Mouse (Mus musculus) forebrain, embryonic 16.5 days (tissue): Measurements from ENCODE around the gene Gsto2. TPM values are rescaled to one million over a fixed set of nuclear protein-coding genes. Genes with fewer than 3 reads are reported as not detected.

Source experiments
- ATAC-seq: fragments of 200-750 bp; cut with Nextera tagmentation; 2 replicates; pipeline ENCODE4 v1.8.0; 2017; ENCODE audit warnings: mild to moderate bottlenecking, moderate library complexity
- H3K27ac ChIP-seq: fragments of 300-500 bp; sonication (generic); 2 replicates; pipeline ENCODE4 v1.5.1; 2014; ENCODE audit warnings: low read length, control low read depth
- H3K27me3 ChIP-seq: fragments of 300-500 bp; sonication (generic); replicated peaks from 2 replicates; pipeline ENCODE4 v1.6.1; 2014; ENCODE audit warnings: low read length; ENCODE audit not compliant: control insufficient read depth, insufficient read depth
- H3K36me3 ChIP-seq: fragments of 300-500 bp; sonication (generic); 2 replicates; pipeline ENCODE4 v1.6.1; 2014; ENCODE audit not compliant: control insufficient read depth, insufficient read depth
- H3K4me1 ChIP-seq: fragments of 300-500 bp; sonication (generic); replicated peaks from 2 replicates; pipeline ENCODE4 v1.6.1; 2014; ENCODE audit warnings: low read length; ENCODE audit not compliant: control insufficient read depth, insufficient read depth
- H3K4me2 ChIP-seq: fragments of 300-500 bp; sonication (generic); 2 replicates; pipeline ENCODE4 v1.6.1; 2014; ENCODE audit warnings: mild to moderate bottlenecking, low read length, control low read depth
- H3K4me3 ChIP-seq: fragments of 300-500 bp; sonication (generic); replicated peaks from 2 replicates; pipeline ENCODE4 v1.5.1; 2014; ENCODE audit warnings: mild to moderate bottlenecking, low read length, control low read depth
- H3K9ac ChIP-seq: fragments of 300-500 bp; sonication (generic); replicated peaks from 2 replicates; pipeline ENCODE4 v1.6.1; 2014; ENCODE audit warnings: low read depth, low read length, control low read depth
- H3K9me3 ChIP-seq: fragments of 300-500 bp; sonication (generic); 2 replicates; pipeline ENCODE4 v1.6.1; 2016; ENCODE audit warnings: low read length; ENCODE audit not compliant: control insufficient read depth
- WGBS: fragments of 180-500 bp; shearing (Covaris S2); extraction: QIAGEN DNeasy Blood & Tissue Kit; methylation state at CpG from one replicate; pipeline ENCODE4 v1.1.7; 2014; 5-methylcytosine and 5-hydroxymethylcytosine counted together
- polyA plus RNA-seq: library from polyadenylated mRNA; unstranded; fragments of >200 nt; fragmentation: Nextera tagmentation; extraction: Ambion mirVana; gene quantifications from 2 replicates; pipeline ENCODE4 v1.2.1, GENCODE M21; 2015

The Gsto2 gene
- polyA plus RNA-seq, 1 experiment from 2014 or later = 1.2 TPM

DNA sequence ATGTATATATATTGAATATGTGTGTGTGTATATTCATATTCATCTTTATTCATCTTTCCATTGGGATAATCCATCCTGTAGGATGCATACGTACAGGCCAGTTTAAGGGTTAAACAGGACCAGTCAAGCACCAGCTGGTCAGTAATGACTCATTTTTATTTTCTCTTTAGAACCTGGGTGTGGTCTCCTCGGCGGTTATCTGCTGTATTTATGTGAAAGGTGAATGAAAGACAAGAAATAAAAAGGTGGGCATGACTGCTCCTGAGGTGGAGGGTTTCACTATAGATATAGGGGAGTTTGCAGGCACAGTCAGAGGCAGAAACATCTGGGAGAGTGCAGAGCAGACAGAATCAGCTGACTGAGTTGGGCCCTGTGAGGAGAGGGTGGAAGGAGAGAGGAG is 4.2 kb downstream of the Gsto2 start:
- ATAC-seq = no peak
- no peak overlapping the region for H3K4me2 ChIP-seq
- no peak overlapping the region for H3K27ac ChIP-seq
- no peak overlapping the region for H3K4me3 ChIP-seq
- no peaks in the 10 kb centered on the region for H3K27me3 ChIP-seq
- H3K36me3 ChIP-seq = no peaks in the 10 kb centered on the region
- 77% methylated on average over 3 of the region's 3 CpGs for WGBS
- H3K9ac ChIP-seq = no peak overlapping the region
- no peaks in the 10 kb centered on the region for H3K9me3 ChIP-seq
- H3K4me1 ChIP-seq = peaks cover 4% of the 10 kb centered on the region

DNA sequence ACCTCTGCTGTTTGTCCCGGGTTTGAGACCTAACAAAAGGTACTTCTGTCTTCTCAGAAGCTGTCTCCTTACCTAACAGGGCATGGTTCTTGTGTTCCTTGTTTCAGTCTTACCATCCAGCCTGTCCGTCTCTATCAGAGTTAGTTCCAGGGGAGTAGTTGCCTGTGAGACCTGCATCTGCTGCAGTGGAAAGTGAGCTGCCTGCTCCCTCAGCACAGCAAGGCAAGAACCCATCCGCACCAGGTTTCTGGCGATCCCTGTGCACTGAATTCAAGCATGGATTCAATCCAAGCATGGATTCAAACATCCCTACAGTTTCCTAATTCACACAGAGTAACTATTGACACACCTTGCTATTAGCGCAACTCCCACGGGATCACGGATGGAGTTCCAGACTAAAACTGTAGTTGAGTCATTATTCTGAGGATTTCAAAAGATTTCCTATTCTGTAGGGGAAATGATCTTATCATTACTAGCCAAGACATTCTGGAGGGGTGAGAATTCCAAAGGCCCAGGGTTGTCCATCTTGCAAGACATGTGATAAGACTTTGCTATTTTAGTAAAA is 4.8 kb downstream of the Gsto2 start:
- 78% methylated on average over 7 of the region's 7 CpGs for WGBS
- no peak overlapping the region for H3K27ac ChIP-seq
- no peaks in the 10 kb centered on the region for H3K4me1 ChIP-seq
- no peak overlapping the region for H3K4me3 ChIP-seq
- no peaks in the 10 kb centered on the region for H3K27me3 ChIP-seq
- no peak for ATAC-seq
- no peaks in the 10 kb centered on the region for H3K36me3 ChIP-seq
- H3K9me3 ChIP-seq = no peaks in the 10 kb centered on the region
- H3K4me2 ChIP-seq = no peak overlapping the region
- no peak overlapping the region for H3K9ac ChIP-seq

DNA sequence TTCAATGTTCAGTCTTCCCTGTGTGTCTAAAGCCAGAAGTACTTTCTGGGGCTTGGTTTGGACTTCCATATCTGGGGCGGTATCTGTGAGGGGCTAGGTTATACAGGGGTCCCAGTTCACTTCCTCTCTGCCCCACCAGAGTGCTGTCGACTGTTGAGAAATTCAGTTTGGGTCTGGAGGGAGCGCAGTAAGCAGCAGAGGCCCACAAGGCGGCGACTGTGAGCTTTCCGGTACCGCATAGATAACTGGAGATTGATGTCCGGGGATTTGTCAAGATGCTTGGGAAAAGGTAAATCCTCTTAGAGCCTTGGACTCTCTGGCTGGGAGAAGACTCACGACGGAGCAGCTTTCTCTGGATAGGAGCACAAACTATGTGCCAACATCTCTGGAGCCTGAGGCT is 6.2 kb downstream of the Gsto2 start:
- H3K9me3 ChIP-seq = no peaks in the 10 kb centered on the region
- no peaks in the 10 kb centered on the region for H3K27me3 ChIP-seq
- H3K9ac ChIP-seq = no peak overlapping the region
- H3K4me1 ChIP-seq = no peaks in the 10 kb centered on the region
- no peak overlapping the region for H3K4me2 ChIP-seq
- H3K27ac ChIP-seq = no peak overlapping the region
- WGBS = 17% methylated on average over 10 of the region's 10 CpGs
- ATAC-seq = no peak
- no peaks in the 10 kb centered on the region for H3K36me3 ChIP-seq
- no peak overlapping the region for H3K4me3 ChIP-seq

DNA sequence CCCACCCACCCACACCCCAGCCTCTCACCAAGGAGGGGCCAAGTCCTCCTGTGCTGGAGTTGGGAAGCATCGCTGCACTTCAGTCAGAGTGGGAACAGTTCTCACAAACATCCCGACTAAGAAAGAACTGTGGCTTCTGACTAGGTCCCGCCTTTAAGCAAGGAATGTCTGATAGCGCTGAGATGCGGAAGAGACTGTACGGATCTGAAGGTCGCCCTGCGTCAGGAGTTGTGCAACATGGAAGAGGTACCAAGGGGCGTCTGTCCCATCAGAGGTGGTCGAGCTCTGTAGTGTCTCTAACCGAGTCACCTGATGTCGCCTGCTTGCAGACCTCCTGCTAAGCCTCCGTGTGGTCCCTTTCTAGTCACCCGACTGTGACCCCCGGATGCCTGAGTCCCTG is 10.9 kb downstream of the Gsto2 start:
- Histone ChIP-seq H3K9me3 (no peaks in the 10 kb centered on the region), H3K27ac (no peak overlapping the region), H3K27me3 (no peaks in the 10 kb centered on the region), H3K4me2 (no peak overlapping the region), H3K4me1 (no peaks in the 10 kb centered on the region), H3K36me3 (no peaks in the 10 kb centered on the region), H3K4me3 (no peak overlapping the region), H3K9ac (no peak overlapping the region)
- ATAC-seq = no peak
- 83% methylated on average over 15 of the region's 15 CpGs for WGBS

DNA sequence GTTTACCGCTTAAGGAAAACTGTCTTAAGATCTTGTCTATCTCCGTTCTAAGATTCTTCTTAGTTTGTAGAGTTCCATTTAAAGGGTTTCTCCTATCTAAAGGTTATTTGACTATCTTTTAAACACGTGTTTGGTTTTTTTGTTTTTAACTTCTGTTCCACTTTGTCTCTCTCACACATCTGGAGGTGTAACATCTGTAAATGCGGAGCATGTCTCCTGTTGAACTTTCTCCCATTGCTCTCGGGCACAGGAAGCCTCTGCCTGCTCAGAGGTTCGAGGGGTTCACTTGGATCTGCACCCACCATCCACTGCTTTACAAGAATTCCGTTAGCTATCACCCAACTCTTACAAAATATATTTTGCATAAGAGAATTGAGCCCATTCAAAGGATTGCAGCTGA is 16.2 kb downstream of the Gsto2 start:
- 84% methylated on average over 7 of the region's 7 CpGs for WGBS
- Histone ChIP-seq H3K27me3 (no peaks in the 10 kb centered on the region), H3K4me1 (0 out of 2 replicates have a peak, but pooled peaks cover 5% of the 10 kb centered on the region), H3K4me3 (no peak overlapping the region), H3K9me3 (no peaks in the 10 kb centered on the region), H3K36me3 (no peaks in the 10 kb centered on the region), H3K4me2 (no peak overlapping the region), H3K9ac (no peak overlapping the region), H3K27ac (no peak overlapping the region)
- ATAC-seq = no peak

DNA sequence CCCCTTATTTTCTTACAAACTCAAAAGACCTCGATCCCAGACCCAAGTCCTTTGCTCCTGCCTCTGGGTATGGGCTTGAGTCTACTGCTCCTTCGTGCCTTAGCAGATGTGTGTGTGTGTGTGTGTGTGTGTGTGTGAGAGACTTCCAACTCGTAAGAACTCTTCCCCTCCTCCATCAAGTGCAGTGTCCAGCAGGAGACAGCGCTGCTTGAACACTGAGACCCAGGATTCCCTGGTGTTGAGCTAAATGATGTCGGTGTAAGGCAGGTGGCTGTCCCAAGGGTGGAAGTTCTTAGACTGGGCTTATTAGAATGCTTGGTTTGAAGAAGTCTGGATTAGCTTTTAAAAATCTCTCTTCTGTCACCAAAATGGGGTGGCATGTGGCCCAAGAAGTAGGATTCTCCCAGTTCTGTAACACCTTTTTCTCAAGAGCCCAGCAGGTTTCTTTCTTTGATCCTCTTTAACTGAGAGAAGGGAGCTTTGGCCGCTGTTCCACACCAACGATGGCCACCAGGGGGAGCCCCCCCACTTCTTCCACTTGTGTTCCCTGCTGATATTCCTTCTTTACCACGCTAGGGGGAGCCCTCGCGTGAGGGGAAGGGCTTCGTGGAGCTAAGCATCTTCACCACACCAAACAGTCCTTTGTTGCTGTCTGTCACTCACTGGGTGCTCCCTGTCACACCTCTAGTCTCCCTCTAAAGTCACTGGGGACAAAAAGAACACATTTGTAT is 17.0 kb downstream of the Gsto2 start:
- no peak overlapping the region for H3K4me3 ChIP-seq
- ATAC-seq = peak; percentile 80
- H3K27me3 ChIP-seq = no peaks in the 10 kb centered on the region
- no peak overlapping the region for H3K4me2 ChIP-seq
- H3K36me3 ChIP-seq = no peaks in the 10 kb centered on the region
- H3K27ac ChIP-seq = no peak overlapping the region
- WGBS = 30% methylated on average over 11 of the region's 11 CpGs
- no peaks in the 10 kb centered on the region for H3K9me3 ChIP-seq
- H3K4me1 ChIP-seq = 0 out of 2 replicates have a peak, but pooled peaks cover 6% of the 10 kb centered on the region
- H3K9ac ChIP-seq = no peak overlapping the region

DNA sequence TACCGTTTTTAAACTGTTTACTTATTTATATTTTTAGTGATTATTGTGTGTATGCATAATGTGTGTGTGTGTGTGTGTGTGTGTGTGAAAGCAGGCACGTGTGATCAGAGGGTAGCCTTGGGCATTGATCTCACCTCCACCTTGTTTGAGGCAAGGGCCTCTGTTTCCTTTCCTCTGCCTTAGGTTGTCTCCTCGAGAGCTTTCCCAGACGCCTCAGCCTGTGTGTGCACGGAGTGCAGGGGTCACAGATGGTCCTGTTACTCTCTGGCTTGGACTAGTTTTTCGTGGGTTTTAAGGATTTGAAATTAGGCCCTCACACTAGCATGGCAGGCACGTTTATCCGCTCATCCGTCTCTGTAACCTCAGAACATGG is 17.5 kb downstream of the Gsto2 start:
- Histone ChIP-seq H3K36me3 (no peaks in the 10 kb centered on the region), H3K4me2 (no peak overlapping the region), H3K27me3 (no peaks in the 10 kb centered on the region), H3K4me3 (no peak overlapping the region), H3K4me1 (0 out of 2 replicates have a peak, but pooled peaks cover 7% of the 10 kb centered on the region), H3K27ac (no peak overlapping the region), H3K9ac (no peak overlapping the region; the same call in 1 of the 2 replicates), H3K9me3 (no peaks in the 10 kb centered on the region)
- ATAC-seq = peak; percentile 63
- WGBS = 64% methylated on average over 9 of the region's 9 CpGs

DNA sequence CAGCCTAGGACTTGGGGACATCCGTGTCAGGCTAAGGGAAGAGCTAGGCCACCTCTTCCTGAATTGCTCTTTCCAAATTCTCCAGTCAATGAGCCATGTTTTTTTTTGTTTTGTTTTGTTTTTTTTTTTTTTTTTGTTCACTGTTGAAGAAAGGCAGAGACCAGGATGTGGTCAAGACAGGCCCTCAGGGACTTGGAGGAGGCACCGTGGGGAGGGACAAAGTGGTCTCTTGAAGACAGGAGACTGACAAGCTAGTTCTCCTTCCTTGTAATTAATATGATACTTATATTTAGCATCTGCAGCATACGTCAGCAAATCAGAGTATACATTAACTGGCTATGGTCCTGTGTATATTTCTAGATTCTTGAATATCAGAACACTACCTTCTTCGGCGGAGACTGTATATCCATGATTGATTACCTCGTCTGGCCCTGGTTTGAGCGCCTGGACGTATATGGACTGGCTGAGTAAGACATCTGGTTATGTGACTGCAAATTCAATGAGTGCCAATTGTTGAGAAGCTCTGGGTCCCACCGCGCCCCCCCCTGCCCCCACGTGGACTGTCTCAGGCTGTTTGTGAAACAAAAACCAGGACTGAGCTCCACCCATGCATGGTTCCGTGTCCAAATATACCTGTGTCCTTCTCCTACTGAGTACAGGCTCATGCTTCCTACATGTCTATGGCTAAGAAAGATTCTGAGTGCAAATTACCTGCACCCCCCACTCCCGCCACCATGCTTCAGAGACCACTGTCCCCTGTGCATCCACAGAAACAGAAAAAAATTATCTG is 19.2 kb downstream of the Gsto2 start:
- no peaks in the 10 kb centered on the region for H3K9me3 ChIP-seq
- H3K9ac ChIP-seq = no peak overlapping the region
- H3K36me3 ChIP-seq = no peaks in the 10 kb centered on the region
- H3K27ac ChIP-seq = no peak overlapping the region
- H3K4me3 ChIP-seq = no peak overlapping the region
- H3K4me2 ChIP-seq = no peak overlapping the region
- H3K4me1 ChIP-seq = 0 out of 2 replicates have a peak, but pooled peaks cover 7% of the 10 kb centered on the region
- no peaks in the 10 kb centered on the region for H3K27me3 ChIP-seq
- WGBS = 84% methylated on average over 13 of the region's 13 CpGs
- no peak for ATAC-seq

DNA sequence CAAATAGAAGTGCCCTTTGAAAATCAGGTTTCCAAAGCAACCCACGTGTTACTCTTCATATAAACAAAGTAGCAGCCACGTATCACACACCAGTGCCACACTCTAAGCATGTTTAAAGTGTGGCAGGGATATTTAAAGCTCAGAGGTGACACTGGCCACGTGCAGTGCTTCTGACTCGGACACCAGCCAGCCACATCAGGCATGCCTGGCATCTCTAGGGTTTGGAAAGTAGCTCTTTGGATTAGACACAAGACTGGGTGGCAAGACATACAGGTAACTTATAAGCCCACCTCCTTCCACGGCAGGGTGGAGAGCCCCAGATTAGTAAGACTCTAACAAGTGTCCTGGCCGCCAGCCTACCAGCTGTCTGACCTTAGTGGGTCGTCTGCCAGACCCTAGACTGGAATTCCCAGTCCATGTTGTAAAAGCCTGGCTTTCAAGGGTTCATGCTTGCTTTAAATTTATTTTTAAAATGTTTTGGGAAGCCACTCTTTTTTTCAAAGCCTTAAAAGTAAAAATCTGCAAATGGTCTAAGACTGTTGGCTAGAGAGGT is 19.9 kb downstream of the Gsto2 start:
- 0 out of 2 replicates have a peak, but pooled peaks cover 7% of the 10 kb centered on the region for H3K4me1 ChIP-seq
- no peaks in the 10 kb centered on the region for H3K36me3 ChIP-seq
- no peak overlapping the region for H3K4me2 ChIP-seq
- H3K9ac ChIP-seq = no peak overlapping the region
- H3K9me3 ChIP-seq = no peaks in the 10 kb centered on the region
- no peak overlapping the region for H3K27ac ChIP-seq
- no peak overlapping the region for H3K4me3 ChIP-seq
- H3K27me3 ChIP-seq = no peaks in the 10 kb centered on the region
- 72% methylated on average over 7 of the region's 7 CpGs for WGBS
- no peak for ATAC-seq
